Mouse (Mus musculus) lung, embryonic 14.5 days (tissue): Measurements from ENCODE around the gene Hoxa5. TPM values are rescaled to one million over a fixed set of nuclear protein-coding genes. Genes with fewer than 3 reads are reported as not detected.

ENCODE experiments used
- ATAC-seq: fragments of 200-750 bp; cut with Nextera tagmentation; 2 replicates; pipeline ENCODE4 v1.8.0; 2017; ENCODE audit warnings: mild to moderate bottlenecking, moderate TSS enrichment, moderate library complexity; ENCODE audit not compliant: insufficient read depth
- DNase-seq: peaks from one replicate; pipeline ENCODE4 v3.0.0-alpha.2; 2015
- H3K27ac ChIP-seq: fragments of 300-500 bp; sonication (generic); 2 replicates; pipeline ENCODE4 v1.5.1; 2014; ENCODE audit warnings: low read depth, mild to moderate bottlenecking, moderate library complexity
- H3K27me3 ChIP-seq: fragments of 300-500 bp; sonication (generic); 2 replicates; pipeline ENCODE4 v1.6.1; 2014; ENCODE audit warnings: low read length, control low read depth; ENCODE audit not compliant: insufficient read depth
- H3K36me3 ChIP-seq: fragments of 300-500 bp; sonication (generic); 2 replicates; pipeline ENCODE4 v1.6.1; 2014; ENCODE audit warnings: control low read depth; ENCODE audit not compliant: insufficient read depth
- H3K4me1 ChIP-seq: fragments of 300-500 bp; sonication (generic); 2 replicates; pipeline ENCODE4 v1.6.1; 2014; ENCODE audit warnings: antibody characterized with exemption, control low read depth; ENCODE audit not compliant: insufficient read depth
- H3K4me2 ChIP-seq: fragments of 300-500 bp; sonication (generic); 2 replicates; pipeline ENCODE4 v1.6.1; 2014; ENCODE audit warnings: mild to moderate bottlenecking
- H3K4me3 ChIP-seq: fragments of 300-500 bp; sonication (generic); 2 replicates; pipeline ENCODE4 v1.5.1; 2014; ENCODE audit warnings: low read depth, low read length
- H3K9ac ChIP-seq: fragments of 300-500 bp; sonication (generic); 2 replicates; pipeline ENCODE4 v1.6.1; 2014
- H3K9me3 ChIP-seq: fragments of 300-500 bp; sonication (generic); 2 replicates; pipeline ENCODE4 v1.6.1; 2016; ENCODE audit warnings: low read depth, low read length, control low read depth
- CTCF ChIP-seq: IDR thresholded peaks from 2 replicates; pipeline ENCODE4 v1.5.1; 2016; ENCODE audit warnings: antibody characterized with exemption, low read depth
- WGBS: fragments of 180-500 bp; shearing (Covaris S2); extraction: QIAGEN DNeasy Blood & Tissue Kit; methylation state at CpG from one replicate; pipeline ENCODE4 v1.1.7; 2014; 5-methylcytosine and 5-hydroxymethylcytosine counted together
- polyA plus RNA-seq: library from polyadenylated mRNA; unstranded; fragments of >200 nt; fragmentation: Nextera tagmentation; extraction: Ambion mirVana; gene quantifications from 2 replicates; pipeline ENCODE4 v1.2.1, GENCODE M21; 2014

Gene Hoxa5
- polyA plus RNA-seq, 1 experiment from 2014 or later = 58.5 TPM

GRCm38 (mm10) chr6:52164051-52164625 lies 40.2 kb downstream of the Hoxa5 start:
- TF ChIP-seq CTCF = no peak
- WGBS = under 1% methylated on average over 39 of the region's 39 CpGs
- Histone ChIP-seq H3K27ac (peak overlapping the region; percentile 98), H3K9ac (peak overlapping the region; percentile 91), H3K9me3 (no peaks in the 10 kb centered on the region), H3K36me3 (no peaks in the 10 kb centered on the region; the same call in 1 of the 2 replicates), H3K4me2 (peak overlapping the region; percentile 79), H3K4me1 (0 out of 2 replicates have a peak, but pooled peaks cover 3% of the 10 kb centered on the region), H3K4me3 (peak overlapping the region; percentile 71), H3K27me3 (peaks cover 19% of the 10 kb centered on the region)
- DNase-seq (no peak), ATAC-seq (peak; percentile 28)

- Histone ChIP-seq H3K27me3 (peaks cover 19% of the 10 kb centered on the region), H3K4me2 (peak overlapping the region; percentile 79), H3K4me3 (peak overlapping the region; percentile 71), H3K9ac (peak overlapping the region; percentile 91), H3K9me3 (no peaks in the 10 kb centered on the region), H3K36me3 (no peaks in the 10 kb centered on the region; the same call in 1 of the 2 replicates), H3K27ac (peak overlapping the region; percentile 98), H3K4me1 (0 out of 2 replicates have a peak, but pooled peaks cover 3% of the 10 kb centered on the region)
- DNase-seq (peak; percentile 86), ATAC-seq (peak; percentile 21)
- 4% methylated on average over 17 of the region's 17 CpGs for WGBS
- TF ChIP-seq CTCF = no peak
These were observed 40.9 kb downstream of the Hoxa5 start for GRCm38 (mm10) chr6:52163366-52164031.

- DNase-seq (peak; percentile 70), ATAC-seq (no peak)
- peak overlapping the region; percentile 98 for H3K27ac ChIP-seq
- TF ChIP-seq CTCF = no peak
- H3K9me3 ChIP-seq = no peaks in the 10 kb centered on the region
- 6% methylated on average over 14 of the region's 14 CpGs for WGBS
- H3K4me3 ChIP-seq = peak overlapping the region; percentile 71
- H3K9ac ChIP-seq = peak overlapping the region; percentile 91
- H3K4me2 ChIP-seq = peak overlapping the region; percentile 79
- no peaks in the 10 kb centered on the region; the same call in 1 of the 2 replicates for H3K36me3 ChIP-seq
- H3K4me1 ChIP-seq = 0 out of 2 replicates have a peak, but pooled peaks cover 3% of the 10 kb centered on the region
- H3K27me3 ChIP-seq = peaks cover 16% of the 10 kb centered on the region
These were observed 41.6 kb downstream of the Hoxa5 start for GRCm38 (mm10) chr6:52162611-52163365.

- 0 out of 2 replicates have a peak, but pooled peaks cover 3% of the 10 kb centered on the region for H3K4me1 ChIP-seq
- H3K27ac ChIP-seq = peak overlapping the region; percentile 98
- no peak for ATAC-seq
- WGBS = 7% methylated on average over 1 of the region's 1 CpGs
- H3K36me3 ChIP-seq = no peaks in the 10 kb centered on the region; the same call in 1 of the 2 replicates
- DNase-seq = peak; percentile 83
- H3K4me3 ChIP-seq = peak overlapping the region; percentile 71
- peaks cover 16% of the 10 kb centered on the region for H3K27me3 ChIP-seq
- TF ChIP-seq CTCF = no peak
- H3K9ac ChIP-seq = peak overlapping the region; percentile 91
- peak overlapping the region; percentile 79 for H3K4me2 ChIP-seq
- H3K9me3 ChIP-seq = no peaks in the 10 kb centered on the region
These were observed 42.4 kb downstream of the Hoxa5 start for GRCm38 (mm10) chr6:52162093-52162380.

GRCm38 (mm10) chr6:52161336-52162092 lies 42.9 kb downstream of the Hoxa5 start:
- H3K4me3 ChIP-seq = peak overlapping the region; percentile 71
- no peaks in the 10 kb centered on the region; the same call in 1 of the 2 replicates for H3K36me3 ChIP-seq
- peaks cover 21% of the 10 kb centered on the region for H3K27me3 ChIP-seq
- peak overlapping the region; percentile 79 for H3K4me2 ChIP-seq
- WGBS = 6% methylated on average over 8 of the region's 8 CpGs
- peak overlapping the region; percentile 98 for H3K27ac ChIP-seq
- DNase-seq (no peak), ATAC-seq (no peak)
- H3K4me1 ChIP-seq = no peaks in the 10 kb centered on the region
- no peak for TF ChIP-seq CTCF
- no peaks in the 10 kb centered on the region for H3K9me3 ChIP-seq
- peak overlapping the region; percentile 91 for H3K9ac ChIP-seq

GRCm38 (mm10) chr6:52160511-52161335 lies 43.7 kb downstream of the Hoxa5 start:
- WGBS = 1% methylated on average over 30 of the region's 30 CpGs
- DNase-seq (peak; percentile 89), ATAC-seq (no peak)
- Histone ChIP-seq H3K9ac (peak overlapping the region; percentile 91), H3K4me3 (peak overlapping the region; percentile 71), H3K27ac (peak overlapping the region; percentile 97), H3K27me3 (peaks cover 27% of the 10 kb centered on the region), H3K4me2 (peak overlapping the region; percentile 79), H3K4me1 (no peaks in the 10 kb centered on the region), H3K36me3 (no peaks in the 10 kb centered on the region; the same call in 1 of the 2 replicates), H3K9me3 (no peaks in the 10 kb centered on the region)
- TF ChIP-seq CTCF = no peak
